Mouse (Mus musculus): ENCODE measurements around the gene Hsd17b11. TPM values are rescaled to one million over a fixed set of nuclear protein-coding genes. Genes with fewer than 3 reads are reported as not detected.
"Not testable (repeated sequence)": the region's sequence is repeated elsewhere in the genome, so short reads cannot be mapped to it uniquely, and the experiment has no call there.

The Hsd17b11 gene
- polyA plus RNA-seq, 1 experiment from 2014 or later, result 1.5 TPM

DNA sequence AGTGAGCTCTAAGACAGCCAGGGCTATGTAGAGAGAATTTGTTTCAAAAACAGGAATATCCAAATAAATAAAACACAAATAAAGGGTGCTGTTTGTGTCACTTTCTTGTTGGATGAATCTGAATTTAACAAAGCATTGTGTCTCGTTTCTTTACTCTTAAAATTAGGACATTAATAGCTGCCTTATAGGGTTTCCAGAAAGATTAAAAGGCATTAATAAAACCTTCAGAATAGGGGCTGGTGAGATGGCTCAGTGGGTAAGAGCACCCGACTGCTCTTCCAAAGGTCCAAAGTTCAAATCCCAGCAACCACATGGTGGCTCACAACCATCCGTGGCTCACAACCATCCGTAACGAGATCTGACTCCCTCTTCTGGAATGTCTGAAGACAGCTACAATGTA lies 2.5 kb upstream of the Hsd17b11 start:
- H3K27ac ChIP-seq (ENCODE audit: low read depth, low read length); H3K9ac ChIP-seq (ENCODE audit: low read depth, low read length); H3K9me3 ChIP-seq (ENCODE audit: control insufficient read depth, low read length); DNase-seq (ENCODE audit: low spot score); H3K4me3 ChIP-seq (ENCODE audit: low read depth, low read length); ATAC-seq (ENCODE audit: low FRiP score); H3K4me2 ChIP-seq (replicated peaks; ENCODE audit: low read depth, low read length); H3K27me3 ChIP-seq (ENCODE audit: control insufficient read depth, insufficient read depth, low read length); H3K36me3 ChIP-seq (ENCODE audit: control insufficient read depth, insufficient read depth, low read length); H3K4me1 ChIP-seq (replicated peaks; ENCODE audit: control insufficient read depth, insufficient read depth, low read length): not testable (repeated sequence)
- WGBS, result 82% methylated on average over 5 of the region's 5 CpGs

DNA sequence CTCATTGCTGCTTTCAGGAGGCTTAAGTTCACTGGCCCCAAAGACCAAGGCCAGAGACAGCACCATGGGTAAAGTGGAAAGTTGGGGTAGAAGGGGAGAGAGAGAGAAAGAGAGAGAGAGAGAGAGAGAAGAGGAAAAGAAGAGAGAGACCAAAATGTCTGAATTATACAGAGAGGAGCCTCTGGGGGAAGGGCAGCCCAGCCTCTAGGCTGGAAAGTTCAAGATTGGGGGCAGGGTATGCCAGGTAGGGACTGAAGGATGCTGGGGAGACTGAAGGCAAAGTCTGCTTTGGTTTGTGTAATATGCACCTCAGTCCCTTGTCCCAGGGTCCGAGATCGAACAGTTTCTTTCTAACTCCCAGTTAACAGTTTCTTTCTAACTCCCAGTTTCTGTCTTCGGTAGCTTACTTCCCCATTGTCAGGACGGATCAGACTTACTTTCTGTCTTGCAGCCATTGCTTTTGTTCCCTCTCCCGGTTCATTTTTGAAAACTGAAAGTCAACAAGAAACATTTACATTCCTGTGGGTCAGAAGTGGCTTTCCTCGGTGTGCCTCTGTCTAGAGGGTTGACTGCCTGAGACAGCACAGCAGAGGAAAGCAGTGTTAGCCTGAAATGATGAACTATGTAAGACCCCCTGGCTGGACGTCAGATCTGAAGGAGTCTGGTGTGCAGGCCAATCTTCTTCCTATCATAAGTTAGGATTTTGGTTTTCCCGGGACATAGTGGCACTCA lies 1.7 kb upstream of the Hsd17b11 start:
- Histone ChIP-seq H3K9me3 (ENCODE audit: control insufficient read depth, low read length) (no peaks in the 10 kb centered on the region), H3K4me1 (replicated peaks; ENCODE audit: control insufficient read depth, insufficient read depth, low read length) (no peaks in the 10 kb centered on the region; the same call in 1 of the 2 replicates), H3K36me3 (ENCODE audit: control insufficient read depth, insufficient read depth, low read length) (no peaks in the 10 kb centered on the region), H3K27ac (ENCODE audit: low read depth, low read length) (no peak overlapping the region), H3K9ac (ENCODE audit: low read depth, low read length) (no peak overlapping the region), H3K27me3 (ENCODE audit: control insufficient read depth, insufficient read depth, low read length) (no peaks in the 10 kb centered on the region), H3K4me3 (ENCODE audit: low read depth, low read length) (no peak overlapping the region), H3K4me2 (replicated peaks; ENCODE audit: low read depth, low read length) (no peak overlapping the region)
- DNase-seq (ENCODE audit: low spot score) (no peak), ATAC-seq (ENCODE audit: low FRiP score) (no peak)
- WGBS, result 78% methylated on average over 8 of the region's 8 CpGs

DNA sequence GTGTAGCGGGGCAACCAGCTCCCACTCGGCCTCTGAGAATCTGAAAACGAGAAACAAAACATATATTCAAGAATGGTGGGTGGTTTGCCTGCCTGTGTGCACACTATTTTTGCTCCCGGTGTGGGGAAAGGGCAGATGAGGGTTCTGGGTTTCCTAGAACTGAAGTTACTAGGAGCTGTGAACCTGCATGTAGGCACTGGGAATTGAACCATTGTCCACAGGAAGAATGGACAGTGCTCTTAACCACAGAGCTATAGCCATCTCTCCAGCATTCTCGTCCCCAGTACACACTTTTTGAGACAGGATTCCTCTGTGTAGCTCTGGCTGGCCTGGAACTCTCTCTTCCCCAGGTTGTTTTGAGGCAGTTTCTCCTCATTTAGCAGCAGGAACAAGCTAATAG lies 839 bp upstream of the Hsd17b11 start:
- ATAC-seq (ENCODE audit: low FRiP score) (no peak), DNase-seq (ENCODE audit: low spot score) (no peak)
- no peak overlapping the region for H3K9ac ChIP-seq (ENCODE audit: low read depth, low read length)
- no peak overlapping the region for H3K4me3 ChIP-seq (ENCODE audit: low read depth, low read length)
- no peaks in the 10 kb centered on the region for H3K9me3 ChIP-seq (ENCODE audit: control insufficient read depth, low read length)
- H3K4me1 ChIP-seq (replicated peaks; ENCODE audit: control insufficient read depth, insufficient read depth, low read length), result no peaks in the 10 kb centered on the region; the same call in 1 of the 2 replicates
- no peaks in the 10 kb centered on the region for H3K27me3 ChIP-seq (ENCODE audit: control insufficient read depth, insufficient read depth, low read length)
- no peaks in the 10 kb centered on the region for H3K36me3 ChIP-seq (ENCODE audit: control insufficient read depth, insufficient read depth, low read length)
- peak overlapping the region; percentile 64 for H3K4me2 ChIP-seq (replicated peaks; ENCODE audit: low read depth, low read length)
- no peak overlapping the region for H3K27ac ChIP-seq (ENCODE audit: low read depth, low read length)
- 37% methylated on average over 5 of the region's 5 CpGs for WGBS

DNA sequence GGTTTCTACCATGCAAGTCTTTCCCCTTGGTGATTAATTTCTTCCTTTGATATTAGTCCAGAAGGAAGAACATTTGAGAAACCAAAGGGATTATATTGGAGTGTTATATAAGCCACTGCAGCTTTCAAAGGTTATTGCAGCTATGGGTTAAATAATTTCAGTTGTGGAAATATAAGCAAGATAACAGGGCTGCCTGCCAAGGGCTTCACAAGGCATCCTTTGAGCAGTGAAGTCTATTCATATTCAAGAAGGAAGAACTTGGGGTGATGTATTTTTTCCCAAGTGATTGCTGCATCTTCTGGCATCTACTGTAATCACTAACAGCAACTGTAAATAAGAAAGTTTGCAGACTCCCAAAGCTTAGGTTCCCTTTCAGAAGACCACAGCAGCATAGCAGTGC lies 10.3 kb downstream of the Hsd17b11 start:
- no peak overlapping the region for H3K4me3 ChIP-seq (ENCODE audit: low read depth, low read length)
- no peak overlapping the region for H3K4me2 ChIP-seq (replicated peaks; ENCODE audit: low read depth, low read length)
- no peak overlapping the region for H3K27ac ChIP-seq (ENCODE audit: low read depth, low read length)
- ATAC-seq (ENCODE audit: low FRiP score), result no peak
- no peaks in the 10 kb centered on the region for H3K9me3 ChIP-seq (ENCODE audit: control insufficient read depth, low read length)
- H3K27me3 ChIP-seq (ENCODE audit: control insufficient read depth, insufficient read depth, low read length), result no peaks in the 10 kb centered on the region
- no peak for DNase-seq (ENCODE audit: low spot score)
- H3K4me1 ChIP-seq (replicated peaks; ENCODE audit: control insufficient read depth, insufficient read depth, low read length), result no peaks in the 10 kb centered on the region
- H3K9ac ChIP-seq (ENCODE audit: low read depth, low read length), result no peak overlapping the region
- no peaks in the 10 kb centered on the region for H3K36me3 ChIP-seq (ENCODE audit: control insufficient read depth, insufficient read depth, low read length)

DNA sequence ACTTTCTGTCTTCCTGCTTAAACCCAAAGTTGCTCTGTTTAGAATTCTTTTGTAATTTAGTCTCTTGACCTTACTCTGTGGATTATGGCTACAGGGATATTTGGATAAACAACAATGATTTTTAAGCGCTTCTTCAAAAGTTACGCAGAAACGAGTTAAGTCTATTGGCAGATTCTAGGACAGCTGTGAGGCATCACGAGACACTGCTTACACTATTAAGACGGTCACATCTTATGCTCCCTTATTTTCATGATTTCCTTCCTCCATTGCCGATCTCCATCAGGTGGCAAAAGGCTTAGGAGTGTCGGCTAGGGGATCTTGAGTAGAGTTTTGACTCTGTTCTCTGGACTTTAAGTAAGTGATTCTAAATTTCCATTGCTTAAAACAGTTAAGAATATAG lies 11.5 kb downstream of the Hsd17b11 start:
- H3K27ac ChIP-seq (ENCODE audit: low read depth, low read length), result no peak overlapping the region
- H3K4me1 ChIP-seq (replicated peaks; ENCODE audit: control insufficient read depth, insufficient read depth, low read length), result no peaks in the 10 kb centered on the region
- H3K4me3 ChIP-seq (ENCODE audit: low read depth, low read length), result no peak overlapping the region
- no peaks in the 10 kb centered on the region for H3K36me3 ChIP-seq (ENCODE audit: control insufficient read depth, insufficient read depth, low read length)
- no peaks in the 10 kb centered on the region for H3K9me3 ChIP-seq (ENCODE audit: control insufficient read depth, low read length)
- 93% methylated on average over 7 of the region's 7 CpGs for WGBS
- no peak for ATAC-seq (ENCODE audit: low FRiP score)
- H3K9ac ChIP-seq (ENCODE audit: low read depth, low read length), result no peak overlapping the region
- no peak overlapping the region for H3K4me2 ChIP-seq (replicated peaks; ENCODE audit: low read depth, low read length)
- no peak for DNase-seq (ENCODE audit: low spot score)
- H3K27me3 ChIP-seq (ENCODE audit: control insufficient read depth, insufficient read depth, low read length), result no peaks in the 10 kb centered on the region

DNA sequence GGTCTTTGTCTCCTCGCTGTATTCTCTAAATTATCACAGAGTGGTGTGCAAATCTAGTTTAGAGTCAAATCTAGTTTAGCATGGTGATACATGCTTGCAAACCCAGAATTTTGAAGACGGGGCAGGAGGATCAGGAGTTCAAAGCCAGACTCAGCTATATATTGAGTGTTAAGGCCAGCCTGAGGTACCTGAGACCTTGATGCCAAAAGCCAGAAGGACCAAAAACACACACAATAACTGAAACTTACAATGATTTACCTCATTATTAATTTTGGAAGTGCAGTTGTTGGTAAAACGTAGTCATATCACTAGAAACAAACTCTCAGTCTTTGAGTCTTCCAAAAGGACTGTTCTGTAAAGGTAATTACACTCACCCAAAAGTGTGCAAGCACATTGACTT lies 12.3 kb downstream of the Hsd17b11 start:
- Histone ChIP-seq H3K4me3 (ENCODE audit: low read depth, low read length) (no peak overlapping the region), H3K9me3 (ENCODE audit: control insufficient read depth, low read length) (no peaks in the 10 kb centered on the region), H3K27me3 (ENCODE audit: control insufficient read depth, insufficient read depth, low read length) (no peaks in the 10 kb centered on the region), H3K27ac (ENCODE audit: low read depth, low read length) (no peak overlapping the region), H3K4me1 (replicated peaks; ENCODE audit: control insufficient read depth, insufficient read depth, low read length) (no peaks in the 10 kb centered on the region), H3K9ac (ENCODE audit: low read depth, low read length) (no peak overlapping the region), H3K36me3 (ENCODE audit: control insufficient read depth, insufficient read depth, low read length) (no peaks in the 10 kb centered on the region), H3K4me2 (replicated peaks; ENCODE audit: low read depth, low read length) (no peak overlapping the region)
- DNase-seq (ENCODE audit: low spot score) (no peak), ATAC-seq (ENCODE audit: low FRiP score) (no peak)
- 90% methylated on average over 3 of the region's 3 CpGs for WGBS

DNA sequence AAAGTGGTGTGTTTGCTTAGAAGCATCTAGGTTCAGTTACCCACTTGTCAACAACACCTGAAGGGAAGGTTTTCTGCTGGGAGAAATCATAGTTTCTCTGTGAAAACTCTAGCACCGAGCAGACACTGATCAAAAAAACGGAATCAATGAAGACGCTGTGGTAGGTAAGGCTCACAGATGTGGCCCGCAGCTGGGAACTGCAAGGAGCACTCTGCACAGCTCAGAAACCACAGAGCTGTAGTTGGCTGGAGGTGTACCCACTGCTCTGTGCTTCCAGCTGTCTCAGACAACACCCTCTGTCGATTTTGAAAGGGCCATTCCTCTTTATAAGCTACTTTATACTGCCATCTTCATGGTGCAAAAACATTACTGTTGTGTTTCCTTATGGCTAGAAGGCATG lies 13.9 kb downstream of the Hsd17b11 start:
- Histone ChIP-seq H3K9me3 (ENCODE audit: control insufficient read depth, low read length) (no peaks in the 10 kb centered on the region), H3K27me3 (ENCODE audit: control insufficient read depth, insufficient read depth, low read length) (no peaks in the 10 kb centered on the region), H3K9ac (ENCODE audit: low read depth, low read length) (no peak overlapping the region), H3K36me3 (ENCODE audit: control insufficient read depth, insufficient read depth, low read length) (no peaks in the 10 kb centered on the region), H3K4me1 (replicated peaks; ENCODE audit: control insufficient read depth, insufficient read depth, low read length) (no peaks in the 10 kb centered on the region), H3K4me2 (replicated peaks; ENCODE audit: low read depth, low read length) (no peak overlapping the region), H3K27ac (ENCODE audit: low read depth, low read length) (no peak overlapping the region), H3K4me3 (ENCODE audit: low read depth, low read length) (no peak overlapping the region)
- ATAC-seq (ENCODE audit: low FRiP score) (no peak), DNase-seq (ENCODE audit: low spot score) (no peak)
- WGBS, result 79% methylated on average over 5 of the region's 5 CpGs

DNA sequence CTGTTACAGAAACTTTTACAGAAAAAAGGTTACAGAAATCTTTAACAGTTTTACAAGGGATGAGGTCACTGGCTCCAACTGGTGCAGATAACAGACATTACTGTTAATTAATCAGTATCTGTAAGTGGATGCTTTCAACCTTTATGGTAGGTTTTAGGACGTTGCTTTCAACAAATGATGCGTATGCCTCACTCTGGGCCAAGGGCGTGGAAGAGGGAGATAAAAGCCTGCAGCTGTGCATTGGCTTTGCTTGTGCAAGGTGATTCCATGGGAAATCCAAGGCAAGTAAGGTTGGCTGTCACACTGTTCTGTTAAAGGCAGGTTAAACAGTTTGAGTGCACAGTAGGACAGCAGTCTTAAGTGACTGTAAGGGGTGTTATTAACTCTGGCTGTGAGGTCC lies 14.9 kb downstream of the Hsd17b11 start:
- no peaks in the 10 kb centered on the region for H3K9me3 ChIP-seq (ENCODE audit: control insufficient read depth, low read length)
- no peak overlapping the region for H3K9ac ChIP-seq (ENCODE audit: low read depth, low read length)
- no peak overlapping the region for H3K4me2 ChIP-seq (replicated peaks; ENCODE audit: low read depth, low read length)
- no peaks in the 10 kb centered on the region for H3K27me3 ChIP-seq (ENCODE audit: control insufficient read depth, insufficient read depth, low read length)
- no peak for ATAC-seq (ENCODE audit: low FRiP score)
- H3K27ac ChIP-seq (ENCODE audit: low read depth, low read length), result no peak overlapping the region
- WGBS, result 84% methylated on average over 3 of the region's 3 CpGs
- no peak for DNase-seq (ENCODE audit: low spot score)
- no peak overlapping the region for H3K4me3 ChIP-seq (ENCODE audit: low read depth, low read length)
- no peaks in the 10 kb centered on the region for H3K36me3 ChIP-seq (ENCODE audit: control insufficient read depth, insufficient read depth, low read length)
- no peaks in the 10 kb centered on the region for H3K4me1 ChIP-seq (replicated peaks; ENCODE audit: control insufficient read depth, insufficient read depth, low read length)

DNA sequence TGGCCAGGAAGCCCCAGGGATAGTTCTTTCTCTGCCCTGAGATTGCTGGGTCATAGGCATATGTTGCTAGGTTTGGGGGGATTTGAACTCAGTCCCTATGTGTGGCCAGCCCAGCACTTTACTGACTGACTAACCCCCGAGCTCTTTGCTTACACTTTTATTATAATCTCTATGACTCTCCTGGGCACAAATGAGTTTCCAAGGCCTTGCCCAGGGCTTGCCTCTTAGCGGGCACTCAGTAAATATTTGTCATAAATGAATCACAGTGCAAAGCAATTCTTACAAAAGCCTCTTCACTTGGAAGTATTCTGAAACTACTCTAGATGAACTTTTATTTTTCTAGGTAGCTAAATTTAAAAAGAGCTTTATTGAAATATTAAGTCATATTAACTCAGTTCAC lies 17.8 kb downstream of the Hsd17b11 start:
- no peak for DNase-seq (ENCODE audit: low spot score)

More for the DNA sequence above, 17.8 kb downstream of the Hsd17b11 start:
- Histone ChIP-seq H3K4me3 (ENCODE audit: low read depth, low read length) (no peak overlapping the region), H3K9ac (ENCODE audit: low read depth, low read length) (no peak overlapping the region), H3K27me3 (ENCODE audit: control insufficient read depth, insufficient read depth, low read length) (no peaks in the 10 kb centered on the region), H3K27ac (ENCODE audit: low read depth, low read length) (no peak overlapping the region), H3K4me2 (replicated peaks; ENCODE audit: low read depth, low read length) (no peak overlapping the region), H3K4me1 (replicated peaks; ENCODE audit: control insufficient read depth, insufficient read depth, low read length) (no peaks in the 10 kb centered on the region), H3K9me3 (ENCODE audit: control insufficient read depth, low read length) (no peaks in the 10 kb centered on the region), H3K36me3 (ENCODE audit: control insufficient read depth, insufficient read depth, low read length) (no peaks in the 10 kb centered on the region)
- WGBS, result 86% methylated on average over 2 of the region's 2 CpGs
- no peak for ATAC-seq (ENCODE audit: low FRiP score)
